ENCODE assay signal across 13 mouse cellular contexts in the genomic region with DNA sequence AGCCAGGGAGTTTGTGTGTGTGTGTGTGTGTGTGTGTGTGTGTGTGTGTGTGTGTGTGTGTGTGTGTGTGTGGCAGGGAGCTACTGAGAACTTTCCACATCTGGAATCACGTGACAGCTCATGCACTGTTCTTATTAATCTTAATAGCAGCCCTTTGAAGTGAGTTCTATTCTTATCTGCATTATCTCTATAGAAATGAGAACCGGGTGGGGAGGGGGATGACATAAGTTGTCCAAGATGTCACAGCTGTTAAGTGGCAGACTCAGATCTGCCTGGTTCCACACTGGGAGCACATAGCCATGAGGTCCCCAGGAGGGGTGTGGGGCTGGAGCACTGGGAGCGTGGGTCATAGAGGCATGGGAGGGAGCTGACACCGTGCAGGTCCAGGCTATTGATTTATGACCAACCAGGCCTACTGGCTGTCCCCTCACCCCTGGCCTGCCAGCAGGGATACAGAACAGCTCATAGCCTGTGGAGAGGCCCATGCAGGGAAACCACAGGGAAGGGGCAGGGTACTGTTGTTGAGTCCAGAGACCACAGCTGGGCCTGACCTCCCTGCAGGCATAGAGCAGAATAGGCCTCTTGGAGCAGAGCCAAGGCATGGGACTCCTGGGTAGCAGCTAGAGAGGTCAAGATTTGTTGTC. TPM values are rescaled to one million over a fixed set of nuclear protein-coding genes. Genes with fewer than 3 reads are reported as not detected.
DNase-seq lines count a peak whose midpoint lies in the region; ATAC-seq and TF ChIP-seq lines count a peak whose summit lies in the region.
"Had no signal": no experiment of that assay in that cellular context is flagged by ENCODE, and none has a peak within 500 bp of the region (broad histone marks: within the 10 kb centered on the region; RNA-seq: fewer than 3 reads in every experiment).

No protein-coding gene starts in this region.

- TF ChIP-seq CTCF in liver, postnatal 0 days (IDR thresholded peaks at IDR 0.05; ENCODE audit: low read depth): no peak

- peak; percentile 65 for ATAC-seq in lung, embryonic 16.5 days (ENCODE audit: low read depth)
- peak; percentile 66; the same call in 1 of the 2 replicates for ATAC-seq in kidney, embryonic 15.5 days (replicated peaks; ENCODE audit: low FRiP score)
- ATAC-seq in liver, postnatal 0 days: peak; percentile 49; the same call in 1 of the 2 replicates
- no peak for ATAC-seq in midbrain, embryonic 11.5 days (ENCODE audit: low FRiP score)
- ATAC-seq: midbrain, embryonic 13.5 days had no signal

- WGBS in lung, embryonic 16.5 days: 21% methylated on average over 4 of the region's 4 CpGs
- 17% methylated on average over 4 of the region's 4 CpGs for WGBS in kidney, embryonic 15.5 days
- 28% methylated on average over 4 of the region's 4 CpGs for WGBS in liver, postnatal 0 days (ENCODE audit: insufficient replicate concordance)
- 39% methylated on average over 4 of the region's 4 CpGs for WGBS in midbrain, embryonic 11.5 days

- peak; percentile 21 for DNase-seq in adrenal gland, adult 2 months
- no peak for DNase-seq in adrenal gland, adult 8-10 months
- no peak for DNase-seq in lung, adult 18-20 months
- DNase-seq in liver, postnatal 0 days: no peak
- no peak for DNase-seq in layer of hippocampus, postnatal 25 days (ENCODE audit: extremely low spot score in 1 of 2, low spot score in 1 of 2)
- no peak for DNase-seq in midbrain, embryonic 11.5 days (ENCODE audit: low spot score, missing footprints)
- DNase-seq: cerebellum, postnatal 10 days; thymus, postnatal 4 days had no signal

- peaks cover 56% of the 10 kb centered on the region for H3K27me3 ChIP-seq in lung, embryonic 16.5 days (ENCODE audit: control insufficient read depth, insufficient read depth, low read depth, low read length)
- H3K27me3 ChIP-seq in kidney, embryonic 15.5 days: peaks cover 89% of the 10 kb centered on the region
- peaks cover 49% of the 10 kb centered on the region for H3K27me3 ChIP-seq in liver, postnatal 0 days (ENCODE audit: insufficient read depth, low read length)
- peaks cover 75% of the 10 kb centered on the region for H3K27me3 ChIP-seq in midbrain, embryonic 11.5 days (ENCODE audit: control insufficient read depth, insufficient read depth, low read length)

- H3K4me2 ChIP-seq in lung, embryonic 16.5 days (ENCODE audit: low read depth, low read length): no peak overlapping the region
- no peak overlapping the region for H3K4me2 ChIP-seq in kidney, embryonic 15.5 days
- no peak overlapping the region for H3K4me2 ChIP-seq in liver, postnatal 0 days (ENCODE audit: low read depth, low read length)
- H3K4me2 ChIP-seq in midbrain, embryonic 11.5 days: no peak overlapping the region
- H3K4me2 ChIP-seq: midbrain, embryonic 13.5 days had no signal

- no peaks in the 10 kb centered on the region for H3K36me3 ChIP-seq in lung, embryonic 16.5 days (ENCODE audit: control insufficient read depth, insufficient read depth, low read length)
- no peaks in the 10 kb centered on the region for H3K36me3 ChIP-seq in kidney, embryonic 15.5 days
- H3K36me3 ChIP-seq in liver, postnatal 0 days (replicated peaks; ENCODE audit: insufficient read depth, low read length): no peaks in the 10 kb centered on the region
- no peaks in the 10 kb centered on the region for H3K36me3 ChIP-seq in midbrain, embryonic 11.5 days (ENCODE audit: control insufficient read depth, insufficient read depth, low read length)
- H3K36me3 ChIP-seq: midbrain, embryonic 13.5 days had no signal

- no peak overlapping the region for H3K9ac ChIP-seq in lung, embryonic 16.5 days (ENCODE audit: low read length)
- no peak overlapping the region for H3K9ac ChIP-seq in kidney, embryonic 15.5 days
- no peak overlapping the region for H3K9ac ChIP-seq in liver, postnatal 0 days (replicated peaks)
- no peak overlapping the region for H3K9ac ChIP-seq in midbrain, embryonic 11.5 days (ENCODE audit: low read length)
- H3K9ac ChIP-seq: midbrain, embryonic 13.5 days had no signal

- H3K27ac ChIP-seq in lung, embryonic 16.5 days (ENCODE audit: low read length): no peak overlapping the region
- no peak overlapping the region for H3K27ac ChIP-seq in kidney, embryonic 15.5 days
- no peak overlapping the region for H3K27ac ChIP-seq in liver, postnatal 0 days (ENCODE audit: low read depth)
- no peak overlapping the region for H3K27ac ChIP-seq in midbrain, embryonic 11.5 days (ENCODE audit: low read depth, low read length)

- H3K9me3 ChIP-seq in lung, embryonic 16.5 days (ENCODE audit: control insufficient read depth, low read length): no peaks in the 10 kb centered on the region
- no peaks in the 10 kb centered on the region for H3K9me3 ChIP-seq in kidney, embryonic 15.5 days (replicated peaks)
- no peaks in the 10 kb centered on the region for H3K9me3 ChIP-seq in liver, postnatal 0 days (ENCODE audit: low read length)
- H3K9me3 ChIP-seq in midbrain, embryonic 11.5 days (ENCODE audit: control insufficient read depth, low read length): no peaks in the 10 kb centered on the region
- H3K9me3 ChIP-seq: midbrain, embryonic 13.5 days had no signal

- H3K4me1 ChIP-seq in lung, embryonic 16.5 days (replicated peaks; ENCODE audit: control insufficient read depth, insufficient read depth, low read length): peaks cover 42% of the 10 kb centered on the region
- H3K4me1 ChIP-seq in kidney, embryonic 15.5 days: peaks cover 35% of the 10 kb centered on the region
- 0 out of 2 replicates have a peak, but pooled peaks cover 2% of the 10 kb centered on the region for H3K4me1 ChIP-seq in liver, postnatal 0 days (ENCODE audit: insufficient read depth)
- peaks cover 48% of the 10 kb centered on the region for H3K4me1 ChIP-seq in midbrain, embryonic 11.5 days (ENCODE audit: control insufficient read depth, insufficient read depth, low read length)

- TF ChIP-seq EP300 in liver, postnatal 0 days (IDR thresholded peaks at IDR 0.05; ENCODE audit: low read depth): no peak

- H3K4me3 ChIP-seq in lung, embryonic 16.5 days (ENCODE audit: low read length): no peak overlapping the region
- no peak overlapping the region for H3K4me3 ChIP-seq in kidney, embryonic 15.5 days (replicated peaks)
- no peak overlapping the region for H3K4me3 ChIP-seq in liver, postnatal 0 days (ENCODE audit: low read depth, low read length)
- H3K4me3 ChIP-seq in midbrain, embryonic 11.5 days (ENCODE audit: low read depth, low read length): no peak overlapping the region
- H3K4me3 ChIP-seq: midbrain, embryonic 13.5 days had no signal

RNA-seq across cellular contexts. Expression of a gene that starts 5.1 kb away (rescaled TPM):
- total RNA-seq in adrenal gland, adult 2 months (2021): under 1 TPM; 0.12 to 0.55 TPM
- 0.48 and 0.49 TPM in 2 replicates for polyA plus RNA-seq in adrenal gland, adult 2 months (2012; rRNA removed)
- under 1 TPM; 0.23 to 0.86 (median 0.59) TPM for total RNA-seq in adrenal gland, adult 8-10 months (2022)
- polyA plus RNA-seq in lung, embryonic 16.5 days (2015; fragmentation: Nextera tagmentation; extraction: Ambion mirVana): not detected in 2 replicates
- 0.19 and 0.21 TPM in 2 replicates for polyA plus RNA-seq in kidney, embryonic 15.5 days (2015; fragmentation: Nextera tagmentation; extraction: Ambion mirVana)
- polyA plus RNA-seq in liver, postnatal 0 days (2015; fragmentation: Nextera tagmentation; extraction: Ambion mirVana): 0.11 TPM in 2 replicates
- 1 to 10 TPM; 1.9 to 2.3 TPM for total RNA-seq in layer of hippocampus, postnatal 25 days (2021)
- polyA plus RNA-seq in midbrain, embryonic 11.5 days (2014; fragmentation: Nextera tagmentation; extraction: Ambion mirVana): 4.1 and 5.0 TPM in 2 replicates
- total RNA-seq: gastrocnemius, adult 8-10 months had no signal
- polyA plus RNA-seq: heart, embryonic 14.5 days had no signal
